Mouse (Mus musculus): ENCODE measurements around the gene Veph1.

GRCm38 (mm10) chr3:66078898-66079537, 217.6 kb downstream of the Veph1 start:
- TF ChIP-seq POLR2A (IDR thresholded peaks at IDR 0.05; ENCODE audit: insufficient read depth, low read depth, low read length), result no peak
- no peak for TF ChIP-seq CTCF (IDR thresholded peaks at IDR 0.05; ENCODE audit: insufficient read depth, low read depth, low read length)

Data from olfactory bulb, adult 2 months (tissue).